Mouse (Mus musculus) intestine, postnatal 0 days (tissue): ENCODE measurements around the gene Olfr1368. TPM values are rescaled to one million over a fixed set of nuclear protein-coding genes. Genes with fewer than 3 reads are reported as not detected.

Source experiments
- ATAC-seq: fragments of 200-750 bp; cut with Nextera tagmentation; 2 replicates; pipeline ENCODE4 v1.8.0; 2017; ENCODE audit warnings: mild to moderate bottlenecking, moderate TSS enrichment, moderate library complexity
- H3K27ac ChIP-seq: fragments of 300-500 bp; sonication (generic); 2 replicates; pipeline ENCODE4 v1.5.1; 2014; ENCODE audit warnings: mild to moderate bottlenecking, low read depth, low read length, moderate library complexity
- H3K27me3 ChIP-seq: fragments of 300-500 bp; sonication (generic); replicated peaks from 2 replicates; pipeline ENCODE4 v1.6.1; 2014; ENCODE audit warnings: low read length, mixed read lengths; ENCODE audit not compliant: control insufficient read depth, insufficient read depth
- H3K36me3 ChIP-seq: fragments of 300-500 bp; sonication (generic); 2 replicates; pipeline ENCODE4 v1.6.1; 2014; ENCODE audit warnings: mild to moderate bottlenecking, moderate library complexity; ENCODE audit not compliant: control insufficient read depth, insufficient read depth
- H3K4me1 ChIP-seq: fragments of 300-500 bp; sonication (generic); replicated peaks from 2 replicates; pipeline ENCODE4 v1.6.1; 2014; ENCODE audit warnings: antibody characterized with exemption, low read length, mixed read lengths; ENCODE audit not compliant: control insufficient read depth, insufficient read depth
- H3K4me2 ChIP-seq: fragments of 300-500 bp; sonication (generic); replicated peaks from 2 replicates; pipeline ENCODE4 v1.6.1; 2014; ENCODE audit warnings: low read depth, mild to moderate bottlenecking, moderate library complexity
- H3K4me3 ChIP-seq: fragments of 300-500 bp; sonication (generic); 2 replicates; pipeline ENCODE4 v1.5.1; 2014; ENCODE audit warnings: low read depth, low read length
- H3K9ac ChIP-seq: fragments of 300-500 bp; sonication (generic); 2 replicates; pipeline ENCODE4 v1.6.1; 2014; ENCODE audit warnings: mild to moderate bottlenecking, low read depth, low read length
- H3K9me3 ChIP-seq: fragments of 300-500 bp; sonication (generic); 2 replicates; pipeline ENCODE4 v1.6.1; 2016; ENCODE audit warnings: mixed run types; ENCODE audit not compliant: control insufficient read depth
- CTCF ChIP-seq: sonication (generic); IDR thresholded peaks from 2 replicates; pipeline ENCODE4 v1.5.1; 2016; ENCODE audit warnings: low read depth, mild to moderate bottlenecking, control low read depth, antibody characterized with exemption, moderate library complexity
- WGBS: fragments of 180-500 bp; shearing (Covaris S2); extraction: QIAGEN DNeasy Blood & Tissue Kit; methylation state at CpG from one replicate; pipeline ENCODE4 v1.1.7; 2014; 5-methylcytosine and 5-hydroxymethylcytosine counted together
- polyA plus RNA-seq: library from polyadenylated mRNA; unstranded; fragments of >200 nt; fragmentation: Nextera tagmentation; extraction: Ambion mirVana; gene quantifications from 2 replicates; pipeline ENCODE4 v1.2.1, GENCODE M21; 2015

The Olfr1368 gene
- polyA plus RNA-seq = not detected in 2 replicates

- Histone ChIP-seq H3K4me1 (no peaks in the 10 kb centered on the region), H3K4me3 (no peak within 1 kb of the TSS), H3K27ac (no peak within 1 kb of the TSS), H3K9me3 (no peaks in the 10 kb centered on the region), H3K27me3 (no peaks in the 10 kb centered on the region), H3K9ac (no peak within 1 kb of the TSS), H3K36me3 (no peaks in the 10 kb centered on the region), H3K4me2 (no peak within 1 kb of the TSS)
- WGBS = 71% methylated on average over 4 of the region's 4 CpGs
- no peak for TF ChIP-seq CTCF
- no peak for ATAC-seq
Measured at GRCm38 (mm10) chr13:21145767-21146166, at the start of gene Olfr1368. TSS of gene Olfr1368 (minus strand) at chr13:21145867.

- 69% methylated on average over 4 of the region's 4 CpGs for WGBS
- H3K36me3 ChIP-seq = peaks cover 70% of the 10 kb centered on the region
Measured at GRCm38 (mm10) chr13:21185521-21185920, 39.9 kb upstream of the Olfr1368 start.

DNA sequence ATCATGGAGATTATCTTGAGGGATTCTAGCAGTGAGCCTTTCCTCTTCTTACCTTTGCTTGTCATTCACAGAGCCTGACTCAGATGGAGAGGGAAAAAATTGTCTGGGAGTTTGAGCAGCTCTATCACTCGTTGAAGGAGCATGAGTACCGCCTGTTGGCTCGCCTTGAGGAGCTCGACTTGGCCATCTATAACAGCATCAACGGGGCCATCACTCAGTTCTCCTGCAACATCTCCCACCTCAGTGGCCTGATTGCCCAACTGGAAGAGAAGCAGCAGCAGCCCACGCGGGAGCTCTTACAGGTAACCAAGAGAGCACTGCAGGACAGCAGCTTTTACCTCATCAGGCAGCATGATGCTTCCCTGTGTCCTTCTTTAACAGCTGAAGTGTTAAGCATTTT, 38.0 kb upstream of the Olfr1368 start:
- Histone ChIP-seq H3K9me3 (no peaks in the 10 kb centered on the region), H3K4me1 (no peaks in the 10 kb centered on the region; the same call in 1 of the 2 replicates), H3K4me3 (no peak overlapping the region), H3K27ac (no peak overlapping the region), H3K4me2 (no peak overlapping the region), H3K36me3 (peaks cover 51% of the 10 kb centered on the region), H3K9ac (no peak overlapping the region), H3K27me3 (no peaks in the 10 kb centered on the region)
- 87% methylated on average over 7 of the region's 7 CpGs for WGBS
- no peak for TF ChIP-seq CTCF
- no peak for ATAC-seq

More at GRCm38 (mm10) chr13:21185521-21185920, 39.9 kb upstream of the Olfr1368 start:
- Histone ChIP-seq H3K27ac (no peak overlapping the region; the same call in 1 of the 2 replicates), H3K4me1 (no peaks in the 10 kb centered on the region), H3K9me3 (no peaks in the 10 kb centered on the region), H3K4me3 (no peak overlapping the region), H3K27me3 (no peaks in the 10 kb centered on the region), H3K9ac (peak overlapping the region; percentile 11; the same call in 1 of the 2 replicates), H3K4me2 (no peak overlapping the region)
- no peak for TF ChIP-seq CTCF
- no peak for ATAC-seq

GRCm38 (mm10) chr13:21183066-21183465, 37.4 kb upstream of the Olfr1368 start:
- ATAC-seq = no peak
- Histone ChIP-seq H3K4me2 (no peak overlapping the region), H3K4me3 (no peak overlapping the region), H3K27ac (no peak overlapping the region), H3K4me1 (no peaks in the 10 kb centered on the region; the same call in 1 of the 2 replicates), H3K27me3 (no peaks in the 10 kb centered on the region), H3K9ac (no peak overlapping the region), H3K36me3 (peaks cover 45% of the 10 kb centered on the region), H3K9me3 (no peaks in the 10 kb centered on the region)
- WGBS = 89% methylated on average over 6 of the region's 6 CpGs
- TF ChIP-seq CTCF = no peak

GRCm38 (mm10) chr13:21181996-21182395, 36.3 kb upstream of the Olfr1368 start:
- ATAC-seq = no peak
- peaks cover 36% of the 10 kb centered on the region for H3K36me3 ChIP-seq
- no peaks in the 10 kb centered on the region for H3K9me3 ChIP-seq
- peak overlapping the region; percentile 88 for H3K4me2 ChIP-seq
- H3K4me3 ChIP-seq = no peak overlapping the region
- no peak for TF ChIP-seq CTCF
- no peaks in the 10 kb centered on the region for H3K27me3 ChIP-seq
- WGBS = 41% methylated on average over 7 of the region's 7 CpGs
- H3K4me1 ChIP-seq = no peaks in the 10 kb centered on the region; the same call in 1 of the 2 replicates
- H3K27ac ChIP-seq = no peak overlapping the region
- H3K9ac ChIP-seq = peak overlapping the region; percentile 26; the same call in 1 of the 2 replicates

DNA sequence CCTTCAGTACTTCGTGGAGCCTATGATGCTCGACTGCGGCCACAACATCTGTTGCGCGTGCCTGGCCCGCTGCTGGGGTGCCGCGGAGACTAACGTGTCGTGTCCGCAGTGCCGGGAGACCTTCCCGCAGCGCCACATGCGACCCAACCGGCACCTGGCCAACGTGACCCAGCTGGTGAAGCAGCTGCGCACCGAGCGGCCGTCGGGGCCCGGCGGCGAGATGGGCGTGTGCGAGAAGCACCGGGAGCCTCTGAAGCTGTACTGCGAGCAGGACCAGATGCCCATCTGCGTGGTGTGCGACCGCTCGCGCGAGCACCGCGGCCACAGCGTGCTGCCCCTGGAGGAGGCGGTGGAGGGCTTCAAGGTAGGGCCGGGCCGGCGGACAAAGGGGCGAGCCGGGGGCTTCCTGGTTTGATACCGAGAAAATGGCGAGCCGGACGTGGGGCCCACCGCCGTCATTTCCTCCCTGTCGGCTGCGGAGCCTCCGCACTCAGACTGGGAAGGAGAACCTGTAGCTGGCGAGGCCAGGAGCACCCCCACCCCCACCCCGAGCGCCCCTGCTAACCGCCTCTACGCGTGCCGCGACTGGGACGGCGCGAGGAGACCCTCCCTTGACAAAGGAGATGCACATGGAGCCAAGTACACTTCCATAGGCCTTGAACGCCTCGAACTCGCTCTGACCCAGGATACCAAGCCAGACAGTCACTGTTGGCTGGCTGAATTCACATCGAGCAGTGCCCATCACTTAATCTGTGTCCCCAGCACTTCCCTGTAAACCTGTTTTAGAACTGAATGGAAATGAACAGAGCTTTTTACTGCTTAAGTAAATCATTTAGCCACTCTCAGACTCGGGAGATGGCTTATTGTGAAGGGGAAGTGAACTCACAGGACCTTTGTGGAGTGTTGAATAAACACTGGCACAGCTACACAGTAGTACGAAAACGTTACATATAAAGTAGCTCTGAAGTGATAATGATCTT, 35.2 kb upstream of the Olfr1368 start:
- no peaks in the 10 kb centered on the region for H3K27me3 ChIP-seq
- peak; percentile 31 for TF ChIP-seq CTCF
- H3K4me3 ChIP-seq = peak overlapping the region; percentile 98
- peak; percentile 28 for ATAC-seq
- H3K27ac ChIP-seq = peak overlapping the region; percentile 94
- peaks cover 29% of the 10 kb centered on the region for H3K36me3 ChIP-seq
- WGBS = under 1% methylated on average over 66 of the region's 71 CpGs
- H3K9ac ChIP-seq = peak overlapping the region; percentile 86
- H3K9me3 ChIP-seq = no peaks in the 10 kb centered on the region
- H3K4me1 ChIP-seq = no peaks in the 10 kb centered on the region; the same call in 1 of the 2 replicates
- H3K4me2 ChIP-seq = peak overlapping the region; percentile 88
